Comparison of ENCODE assay signal across 14 mouse cellular contexts in the genomic region with DNA sequence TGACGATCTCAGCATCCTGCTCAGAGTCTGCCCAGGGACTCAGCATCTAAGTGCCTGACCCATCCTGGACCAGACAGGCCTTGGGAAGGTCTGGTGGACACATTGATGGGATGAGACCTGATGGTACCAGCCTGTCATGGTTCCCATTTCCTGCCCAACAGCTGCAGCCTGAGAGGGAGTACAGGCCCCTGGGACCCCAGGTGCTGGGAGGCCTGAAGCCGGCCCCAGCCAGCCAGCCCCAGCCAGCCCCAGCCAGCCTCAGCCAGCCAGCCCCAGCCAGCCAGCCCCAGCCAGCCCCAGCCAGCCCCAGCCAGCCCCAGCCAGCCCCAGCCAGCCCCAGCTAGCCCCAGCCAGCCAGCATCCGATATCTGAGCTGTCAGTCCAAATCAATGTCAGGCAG. TPM values are rescaled to one million over a fixed set of nuclear protein-coding genes. Genes with fewer than 3 reads are reported as not detected.
"Had no signal": no experiment of that assay in that cellular context is flagged by ENCODE, and none has a peak within 500 bp of the region (broad histone marks: within the 10 kb centered on the region; RNA-seq: fewer than 3 reads in every experiment).

No protein-coding gene starts in this region.

- H3K36me3 ChIP-seq: liver, embryonic 15.5 days had no signal

- DNase-seq: kidney, adult 8-10 months; kidney, postnatal 36 days; layer of hippocampus, adult 9-11 months; layer of hippocampus, postnatal 36 days; lung, adult 2 months; lung, postnatal 36 days; thymus, postnatal 4 days had no signal

- ATAC-seq: lung, postnatal 0 days; midbrain, embryonic 16.5 days had no signal

- H3K27me3 ChIP-seq: liver, embryonic 15.5 days had no signal

- H3K9ac ChIP-seq: liver, embryonic 15.5 days had no signal

- H3K4me3 ChIP-seq: liver, embryonic 15.5 days had no signal

- H3K4me1 ChIP-seq: liver, embryonic 15.5 days had no signal

- H3K9me3 ChIP-seq: liver, embryonic 15.5 days had no signal

- H3K4me2 ChIP-seq: liver, embryonic 11.5 days; liver, embryonic 15.5 days had no signal

- H3K27ac ChIP-seq: liver, embryonic 15.5 days; stomach, postnatal 0 days had no signal

RNA-seq across cellular contexts. Expression of gene Ppp2r2c, which starts 46.9 kb away (rescaled TPM):
- total RNA-seq: megakaryocyte progenitor cell, adult 5-6 weeks had no signal
- polyA plus RNA-seq: kidney, embryonic 16.5 days; liver, embryonic 15.5 days; lung, postnatal 0 days had no signal
